Mouse (Mus musculus) midbrain, embryonic 16.5 days (tissue): Measurements from ENCODE around the gene Fam178b. TPM values are rescaled to one million over a fixed set of nuclear protein-coding genes. Genes with fewer than 3 reads are reported as not detected.

ENCODE experiments used
- microRNA-seq: library from miRNA; unstranded; fragments of <30 nt; microRNA quantifications from one replicate; pipeline ENCODE4, GENCODE M21; 2017
- polyA plus RNA-seq: library from polyadenylated mRNA; unstranded; fragments of >200 nt; fragmentation: Nextera tagmentation; extraction: Ambion mirVana; gene quantifications from 2 replicates; pipeline ENCODE4 v1.2.1, GENCODE M21; 2015

Gene Fam178b
- polyA plus RNA-seq, 1 experiment from 2014 or later, result 0.33 TPM

Small RNA genes within 50 kb of the gene (microRNA-seq; reads per million reads assigned to microRNA genes)
- gene Gm24133, result not detected

Other genes starting within 250 kb of the Fam178b start
- gene Lman2l, start 237.9 kb downstream of the Fam178b start, polyA plus RNA-seq, result 65.7 and 73.0 TPM in 2 replicates
- gene Cnnm4, start 211.6 kb downstream of the Fam178b start, polyA plus RNA-seq, result 9.8 and 11.5 TPM in 2 replicates
- gene Cnnm3, start 171.3 kb downstream of the Fam178b start, polyA plus RNA-seq, result 4.2 and 4.5 TPM in 2 replicates
- 16.1 and 17.0 TPM in 2 replicates for gene Ankrd23, start 146.3 kb downstream of the Fam178b start, polyA plus RNA-seq
- gene Gm42417, start 143.8 kb downstream of the Fam178b start, polyA plus RNA-seq, result 0.20 and 0.75 TPM in 2 replicates
- gene Ankrd39, start 135.7 kb downstream of the Fam178b start, polyA plus RNA-seq, result 30.6 and 32.8 TPM in 2 replicates
- gene Sema4c, start 124.8 kb downstream of the Fam178b start, polyA plus RNA-seq, result 24.4 and 27.0 TPM in 2 replicates
- 577 and 626 TPM in 2 replicates for gene Cox5b, start 8.3 kb upstream of the Fam178b start, polyA plus RNA-seq
- gene 4933424G06Rik, start 27.0 kb upstream of the Fam178b start, polyA plus RNA-seq, result 0.75 and 1.2 TPM in 2 replicates
- 92.3 and 106 TPM in 2 replicates for gene Actr1b, start 31.2 kb upstream of the Fam178b start, polyA plus RNA-seq
- gene Zap70, start 78.6 kb upstream of the Fam178b start, polyA plus RNA-seq, result 2.0 and 2.6 TPM in 2 replicates